Mouse (Mus musculus) hindbrain, embryonic 11.5 days (tissue): ENCODE measurements around the gene B130006D01Rik. TPM values are rescaled to one million over a fixed set of nuclear protein-coding genes. Genes with fewer than 3 reads are reported as not detected.

Source experiments
- ATAC-seq: fragments of 200-750 bp; cut with Nextera tagmentation; 2 replicates; pipeline ENCODE4 v1.8.0; 2017; ENCODE audit warnings: mild to moderate bottlenecking, moderate TSS enrichment, moderate library complexity; ENCODE audit not compliant: low FRiP score
- DNase-seq: peaks from one replicate; pipeline ENCODE4 v3.0.0-alpha.2; 2015; ENCODE audit warnings: low spot score
- H3K27ac ChIP-seq: fragments of 300-500 bp; sonication (generic); 2 replicates; pipeline ENCODE4 v1.5.1; 2014; ENCODE audit warnings: mild to moderate bottlenecking, low read depth, low read length
- H3K27me3 ChIP-seq: fragments of 300-500 bp; sonication (generic); 2 replicates; pipeline ENCODE4 v1.6.1; 2014; ENCODE audit warnings: mild to moderate bottlenecking, low read length, moderate library complexity, mixed read lengths; ENCODE audit not compliant: control insufficient read depth, insufficient read depth
- H3K36me3 ChIP-seq: fragments of 300-500 bp; sonication (generic); 2 replicates; pipeline ENCODE4 v1.6.1; 2014; ENCODE audit warnings: mild to moderate bottlenecking, low read length, moderate library complexity, mixed read lengths; ENCODE audit not compliant: control insufficient read depth, insufficient read depth
- H3K4me1 ChIP-seq: fragments of 300-500 bp; sonication (generic); replicated peaks from 2 replicates; pipeline ENCODE4 v1.6.1; 2014; ENCODE audit warnings: low read length, mixed read lengths; ENCODE audit not compliant: control insufficient read depth, insufficient read depth
- H3K4me2 ChIP-seq: fragments of 300-500 bp; sonication (generic); replicated peaks from 2 replicates; pipeline ENCODE4 v1.6.1; 2014; ENCODE audit warnings: mild to moderate bottlenecking, low read depth, low read length
- H3K4me3 ChIP-seq: fragments of 300-500 bp; sonication (generic); 2 replicates; pipeline ENCODE4 v1.5.1; 2014; ENCODE audit warnings: low read depth, low read length
- H3K9ac ChIP-seq: fragments of 300-500 bp; sonication (generic); 2 replicates; pipeline ENCODE4 v1.6.1; 2014; ENCODE audit warnings: low read depth, low read length
- H3K9me3 ChIP-seq: fragments of 300-500 bp; sonication (generic); 2 replicates; pipeline ENCODE4 v1.6.1; 2016; ENCODE audit warnings: low read length; ENCODE audit not compliant: control insufficient read depth
- WGBS: fragments of 180-500 bp; shearing (Covaris S2); extraction: QIAGEN DNeasy Blood & Tissue Kit; methylation state at CpG from one replicate; pipeline ENCODE4 v1.1.7; 2014; 5-methylcytosine and 5-hydroxymethylcytosine counted together
- polyA plus RNA-seq: library from polyadenylated mRNA; unstranded; fragments of >200 nt; fragmentation: Nextera tagmentation; extraction: Ambion mirVana; gene quantifications from 2 replicates; pipeline ENCODE4 v1.2.1, GENCODE M21; 2014

The B130006D01Rik gene
- polyA plus RNA-seq, result 1.1 and 2.5 TPM in 2 replicates

- no peak within 1 kb of the TSS for H3K4me3 ChIP-seq
- 94% methylated on average over 5 of the region's 5 CpGs for WGBS
- DNase-seq (no peak), ATAC-seq (no peak)
- no peak within 1 kb of the TSS for H3K4me2 ChIP-seq
- no peaks in the 10 kb centered on the region for H3K4me1 ChIP-seq
- H3K9me3 ChIP-seq, result no peaks in the 10 kb centered on the region
- H3K36me3 ChIP-seq, result no peaks in the 10 kb centered on the region
- H3K27ac ChIP-seq, result no peak within 1 kb of the TSS
- no peak within 1 kb of the TSS for H3K9ac ChIP-seq
- H3K27me3 ChIP-seq, result no peaks in the 10 kb centered on the region
These were observed at the start of gene B130006D01Rik for GRCm38 (mm10) chr11:95723287-95723686. Gene B130006D01Rik (plus strand): TSS chr11:95723587.

- Histone ChIP-seq H3K4me2 (no peak overlapping the region), H3K36me3 (no peaks in the 10 kb centered on the region), H3K27ac (peak overlapping the region; percentile 58; the same call in 1 of the 2 replicates), H3K9ac (no peak overlapping the region), H3K4me1 (no peaks in the 10 kb centered on the region; the same call in 1 of the 2 replicates), H3K9me3 (no peaks in the 10 kb centered on the region), H3K4me3 (no peak overlapping the region), H3K27me3 (no peaks in the 10 kb centered on the region)
- DNase-seq (no peak), ATAC-seq (no peak)
- 89% methylated on average over 14 of the region's 14 CpGs for WGBS
These were observed 47.9 kb upstream of the B130006D01Rik start for GRCm38 (mm10) chr11:95675498-95675897.

- ATAC-seq (peak; percentile 40; the same call in 1 of the 2 replicates), DNase-seq (peak; percentile 91)
- Histone ChIP-seq H3K9ac (0 out of 2 replicates have a peak overlapping the region, but pooled peaks have one; percentile 15), H3K36me3 (no peaks in the 10 kb centered on the region), H3K27ac (no peak overlapping the region; the same call in 1 of the 2 replicates), H3K27me3 (no peaks in the 10 kb centered on the region), H3K4me2 (no peak overlapping the region), H3K9me3 (no peaks in the 10 kb centered on the region), H3K4me1 (no peaks in the 10 kb centered on the region; the same call in 1 of the 2 replicates), H3K4me3 (no peak overlapping the region)
- 26% methylated on average over 6 of the region's 6 CpGs for WGBS
These were observed 47.1 kb upstream of the B130006D01Rik start for GRCm38 (mm10) chr11:95676307-95676706.

GRCm38 (mm10) chr11:95677925-95678701 lies 45.3 kb upstream of the B130006D01Rik start:
- H3K4me2 ChIP-seq, result no peak overlapping the region
- H3K27me3 ChIP-seq, result no peaks in the 10 kb centered on the region
- WGBS, result 86% methylated on average over 14 of the region's 14 CpGs
- no peak for ATAC-seq
- H3K4me3 ChIP-seq, result no peak overlapping the region
- H3K27ac ChIP-seq, result no peak overlapping the region
- H3K36me3 ChIP-seq, result no peaks in the 10 kb centered on the region
- no peaks in the 10 kb centered on the region for H3K9me3 ChIP-seq
- no peak for DNase-seq
- H3K9ac ChIP-seq, result no peak overlapping the region
- no peaks in the 10 kb centered on the region; the same call in 1 of the 2 replicates for H3K4me1 ChIP-seq

- no peak for ATAC-seq
- no peak overlapping the region for H3K4me2 ChIP-seq
- H3K36me3 ChIP-seq, result no peaks in the 10 kb centered on the region
- no peaks in the 10 kb centered on the region for H3K27me3 ChIP-seq
- DNase-seq, result no peak
- H3K27ac ChIP-seq, result peak overlapping the region; percentile 24; the same call in 1 of the 2 replicates
- no peak overlapping the region for H3K4me3 ChIP-seq
- no peaks in the 10 kb centered on the region for H3K4me1 ChIP-seq
- 68% methylated on average over 9 of the region's 9 CpGs for WGBS
- H3K9me3 ChIP-seq, result no peaks in the 10 kb centered on the region
- H3K9ac ChIP-seq, result no peak overlapping the region
These were observed 41.3 kb upstream of the B130006D01Rik start for GRCm38 (mm10) chr11:95681995-95682601.

- H3K27ac ChIP-seq, result no peak overlapping the region
- WGBS, result 87% methylated on average over 3 of the region's 3 CpGs
- no peak overlapping the region for H3K4me2 ChIP-seq
- no peaks in the 10 kb centered on the region for H3K9me3 ChIP-seq
- ATAC-seq, result no peak
- no peaks in the 10 kb centered on the region for H3K27me3 ChIP-seq
- no peaks in the 10 kb centered on the region for H3K36me3 ChIP-seq
- H3K4me3 ChIP-seq, result no peak overlapping the region
- H3K9ac ChIP-seq, result no peak overlapping the region
- no peaks in the 10 kb centered on the region for H3K4me1 ChIP-seq
- no peak for DNase-seq
These were observed 40.4 kb upstream of the B130006D01Rik start for GRCm38 (mm10) chr11:95682946-95683345.

GRCm38 (mm10) chr11:95686031-95686430 lies 37.4 kb upstream of the B130006D01Rik start:
- Histone ChIP-seq H3K36me3 (no peaks in the 10 kb centered on the region), H3K4me3 (no peak overlapping the region), H3K4me1 (no peaks in the 10 kb centered on the region), H3K27me3 (no peaks in the 10 kb centered on the region), H3K9ac (no peak overlapping the region), H3K9me3 (no peaks in the 10 kb centered on the region), H3K27ac (no peak overlapping the region), H3K4me2 (no peak overlapping the region)
- 9% methylated on average over 4 of the region's 4 CpGs for WGBS
- ATAC-seq (no peak), DNase-seq (peak; percentile 88)

GRCm38 (mm10) chr11:95687084-95687656 lies 36.2 kb upstream of the B130006D01Rik start:
- Histone ChIP-seq H3K9me3 (no peaks in the 10 kb centered on the region), H3K4me1 (no peaks in the 10 kb centered on the region), H3K27me3 (no peaks in the 10 kb centered on the region), H3K4me3 (no peak overlapping the region), H3K4me2 (no peak overlapping the region), H3K9ac (no peak overlapping the region), H3K27ac (no peak overlapping the region), H3K36me3 (no peaks in the 10 kb centered on the region)
- 48% methylated on average over 11 of the region's 11 CpGs for WGBS
- DNase-seq (no peak), ATAC-seq (no peak)
